Mouse (Mus musculus): Measurements from ENCODE around the gene Popdc2.

GRCm38 (mm10) chr16:38425374-38425773 is 63.4 kb downstream of the Popdc2 start:
- TF ChIP-seq POLR2A (IDR thresholded peaks at IDR 0.05; ENCODE audit: low read depth, low read length), result no peak
- TF ChIP-seq CTCF (IDR thresholded peaks at IDR 0.05; ENCODE audit: extremely low read depth, insufficient read depth, insufficient read length, insufficient replicate concordance), result no peak

Data from spleen, adult 2 months (tissue).